Mouse (Mus musculus): ENCODE results near the gene Pirt.

GRCm38 (mm10) chr11:66902801-66903200 is 9.0 kb upstream of the Pirt start:
- TF ChIP-seq POLR2A (IDR thresholded peaks at IDR 0.05; ENCODE audit: insufficient read depth, low read depth, low read length) (no peak), CTCF (IDR thresholded peaks at IDR 0.05; ENCODE audit: insufficient read depth, low read depth, low read length) (no peak)
